Mouse (Mus musculus) embryo, embryonic 10 days (tissue): ENCODE results near the gene Cuta.
"Not testable (repeated sequence)": the region's sequence is repeated elsewhere in the genome, so short reads cannot be mapped to it uniquely, and the experiment has no call there.

Experiments
- DNase-seq: peaks from one replicate; pipeline ENCODE4 v3.0.0-alpha.2; 2015; ENCODE audit warnings: low spot score

The Cuta gene

GRCm38 (mm10) chr17:26936921-26937695 is 2.3 kb downstream of the Cuta start:
- DNase-seq, result no peak

GRCm38 (mm10) chr17:26936453-26936852 is 2.9 kb downstream of the Cuta start:
- no peak for DNase-seq

GRCm38 (mm10) chr17:26935027-26935426 is 4.3 kb downstream of the Cuta start:
- DNase-seq, result no peak

GRCm38 (mm10) chr17:26933885-26934827 is 5.2 kb downstream of the Cuta start:
- no peak for DNase-seq

- DNase-seq, result no peak
These were observed 6.0 kb downstream of the Cuta start for GRCm38 (mm10) chr17:26933419-26933818.

GRCm38 (mm10) chr17:26932839-26933398 is 6.5 kb downstream of the Cuta start, which contains the start of gene Phf1:
Gene Phf1 (plus strand): TSS chr17:26933052.
- peak; percentile 96 for DNase-seq

GRCm38 (mm10) chr17:26931795-26932194 is 7.6 kb downstream of the Cuta start:
- peak; percentile 74 for DNase-seq

- DNase-seq, result not testable (repeated sequence)
These were observed 14.0 kb downstream of the Cuta start for GRCm38 (mm10) chr17:26925414-26925813.

GRCm38 (mm10) chr17:26922368-26922767 is 17.0 kb downstream of the Cuta start:
- DNase-seq, result not testable (repeated sequence)

- not testable (repeated sequence) for DNase-seq
These were observed 19.9 kb downstream of the Cuta start for GRCm38 (mm10) chr17:26919516-26919915.

GRCm38 (mm10) chr17:26918343-26918742 is 21.0 kb downstream of the Cuta start:
- no peak for DNase-seq

- DNase-seq, result not testable (repeated sequence)
These were observed 21.8 kb downstream of the Cuta start for GRCm38 (mm10) chr17:26917560-26917959.

- DNase-seq, result peak; percentile 99
These were observed 22.5 kb downstream of the Cuta start, which contains the start of gene Kifc5b for GRCm38 (mm10) chr17:26916711-26917482. Gene Kifc5b (plus strand): TSS chr17:26917091.

- no peak for DNase-seq
These were observed 24.1 kb downstream of the Cuta start for GRCm38 (mm10) chr17:26915248-26915647.

- DNase-seq, result not testable (repeated sequence)
These were observed 31.9 kb downstream of the Cuta start for GRCm38 (mm10) chr17:26907506-26907905.

- no peak for DNase-seq
These were observed 35.0 kb downstream of the Cuta start for GRCm38 (mm10) chr17:26904320-26904719.

GRCm38 (mm10) chr17:26900916-26901315 is 38.5 kb downstream of the Cuta start:
- no peak for DNase-seq

GRCm38 (mm10) chr17:26895578-26895977 is 43.8 kb downstream of the Cuta start:
- DNase-seq, result peak; percentile 87

- DNase-seq, result no peak
These were observed 45.0 kb downstream of the Cuta start for GRCm38 (mm10) chr17:26894342-26894741.

GRCm38 (mm10) chr17:26893492-26893891 is 45.9 kb downstream of the Cuta start:
- no peak for DNase-seq

- peak; percentile 17 for DNase-seq
These were observed 46.6 kb downstream of the Cuta start for GRCm38 (mm10) chr17:26892635-26893375.
